Mouse (Mus musculus): ENCODE data around the gene 2510002D24Rik. TPM values are rescaled to one million over a fixed set of nuclear protein-coding genes. Genes with fewer than 3 reads are reported as not detected.
A peak's percentile ranks its signal among the peaks of the same experiment; 100 is the strongest.

2510002D24Rik gene
- polyA plus RNA-seq (2016; fragmentation: Nextera tagmentation; extraction: Ambion mirVana), result 37.3 and 38.9 TPM in 2 replicates

- H3K4me2 ChIP-seq, result peak within 1 kb of the TSS; percentile 72
- H3K27me3 ChIP-seq, result no peaks in the 10 kb centered on the region
- WGBS, result 1% methylated on average over 46 of the region's 46 CpGs
- peak; percentile 97 for ATAC-seq (ENCODE audit: insufficient number of reproducible peaks, insufficient read depth, low FRiP score, low TSS enrichment, low read depth)
- H3K4me1 ChIP-seq (replicated peaks), result peaks cover 5% of the 10 kb centered on the region
- H3K27ac ChIP-seq, result peak within 1 kb of the TSS; percentile 76
- peaks cover 52% of the 10 kb centered on the region for H3K36me3 ChIP-seq
- no peaks in the 10 kb centered on the region for H3K9me3 ChIP-seq
- peak within 1 kb of the TSS; percentile 84 for H3K9ac ChIP-seq (replicated peaks)
- peak within 1 kb of the TSS; percentile 91 for H3K4me3 ChIP-seq (replicated peaks)
These were observed at the start of gene 2510002D24Rik, which contains the start of gene Gm28539 for GRCm38 (mm10) chr16:18836468-18837208. Gene 2510002D24Rik, plus strand, starts transcription at chr16:18836578. Gene Gm28539, plus strand, starts transcription at chr16:18836584.

GRCm38 (mm10) chr16:18786652-18787051 lies 49.7 kb upstream of the 2510002D24Rik start:
- Histone ChIP-seq H3K9ac (replicated peaks) (no peak overlapping the region), H3K4me3 (replicated peaks) (no peak overlapping the region), H3K9me3 (no peaks in the 10 kb centered on the region), H3K36me3 (peaks cover 90% of the 10 kb centered on the region), H3K27me3 (no peaks in the 10 kb centered on the region), H3K4me1 (replicated peaks) (no peaks in the 10 kb centered on the region), H3K27ac (no peak overlapping the region), H3K4me2 (no peak overlapping the region)
- no peak for ATAC-seq (ENCODE audit: insufficient number of reproducible peaks, insufficient read depth, low FRiP score, low TSS enrichment, low read depth)
- WGBS, result 94% methylated on average over 10 of the region's 10 CpGs

- ATAC-seq (ENCODE audit: insufficient number of reproducible peaks, insufficient read depth, low FRiP score, low TSS enrichment, low read depth), result no peak
- Histone ChIP-seq H3K4me3 (replicated peaks) (no peak overlapping the region), H3K27ac (no peak overlapping the region), H3K36me3 (peaks cover 92% of the 10 kb centered on the region), H3K4me1 (replicated peaks) (no peaks in the 10 kb centered on the region), H3K9me3 (no peaks in the 10 kb centered on the region), H3K27me3 (no peaks in the 10 kb centered on the region), H3K9ac (replicated peaks) (no peak overlapping the region), H3K4me2 (no peak overlapping the region)
- 89% methylated on average over 10 of the region's 10 CpGs for WGBS
These were observed 47.6 kb upstream of the 2510002D24Rik start for GRCm38 (mm10) chr16:18788627-18789406.

GRCm38 (mm10) chr16:18795223-18795899 lies 41.0 kb upstream of the 2510002D24Rik start:
- Histone ChIP-seq H3K4me2 (no peak overlapping the region), H3K9ac (replicated peaks) (no peak overlapping the region), H3K27ac (no peak overlapping the region), H3K4me1 (replicated peaks) (no peaks in the 10 kb centered on the region), H3K9me3 (no peaks in the 10 kb centered on the region), H3K36me3 (peaks cover 96% of the 10 kb centered on the region), H3K4me3 (replicated peaks) (no peak overlapping the region), H3K27me3 (no peaks in the 10 kb centered on the region)
- ATAC-seq (ENCODE audit: insufficient number of reproducible peaks, insufficient read depth, low FRiP score, low TSS enrichment, low read depth), result no peak
- 90% methylated on average over 11 of the region's 11 CpGs for WGBS

- 90% methylated on average over 7 of the region's 7 CpGs for WGBS
- H3K9ac ChIP-seq (replicated peaks), result no peak overlapping the region
- no peak overlapping the region for H3K4me3 ChIP-seq (replicated peaks)
- no peak overlapping the region for H3K27ac ChIP-seq
- peaks cover 96% of the 10 kb centered on the region for H3K36me3 ChIP-seq
- no peak for ATAC-seq (ENCODE audit: insufficient number of reproducible peaks, insufficient read depth, low FRiP score, low TSS enrichment, low read depth)
- H3K9me3 ChIP-seq, result no peaks in the 10 kb centered on the region
- no peaks in the 10 kb centered on the region for H3K4me1 ChIP-seq (replicated peaks)
- no peaks in the 10 kb centered on the region for H3K27me3 ChIP-seq
- H3K4me2 ChIP-seq, result no peak overlapping the region
These were observed 39.7 kb upstream of the 2510002D24Rik start for GRCm38 (mm10) chr16:18796645-18797044.

- 85% methylated on average over 5 of the region's 5 CpGs for WGBS
- H3K36me3 ChIP-seq, result peaks cover 85% of the 10 kb centered on the region
These were observed 38.2 kb upstream of the 2510002D24Rik start for GRCm38 (mm10) chr16:18798151-18798550.

GRCm38 (mm10) chr16:18798841-18799240 lies 37.5 kb upstream of the 2510002D24Rik start:
- H3K4me1 ChIP-seq (replicated peaks), result no peaks in the 10 kb centered on the region
- no peak for ATAC-seq (ENCODE audit: insufficient number of reproducible peaks, insufficient read depth, low FRiP score, low TSS enrichment, low read depth)
- H3K9ac ChIP-seq (replicated peaks), result no peak overlapping the region
- 77% methylated on average over 2 of the region's 2 CpGs for WGBS
- no peaks in the 10 kb centered on the region for H3K9me3 ChIP-seq
- no peak overlapping the region for H3K4me2 ChIP-seq
- H3K27ac ChIP-seq, result no peak overlapping the region
- peaks cover 81% of the 10 kb centered on the region for H3K36me3 ChIP-seq
- no peaks in the 10 kb centered on the region for H3K27me3 ChIP-seq
- no peak overlapping the region for H3K4me3 ChIP-seq (replicated peaks)

More at GRCm38 (mm10) chr16:18798151-18798550, 38.2 kb upstream of the 2510002D24Rik start:
- no peak overlapping the region for H3K4me2 ChIP-seq
- H3K27ac ChIP-seq, result no peak overlapping the region
- no peaks in the 10 kb centered on the region for H3K27me3 ChIP-seq
- no peaks in the 10 kb centered on the region for H3K4me1 ChIP-seq (replicated peaks)
- no peak for ATAC-seq (ENCODE audit: insufficient number of reproducible peaks, insufficient read depth, low FRiP score, low TSS enrichment, low read depth)
- H3K4me3 ChIP-seq (replicated peaks), result no peak overlapping the region
- no peaks in the 10 kb centered on the region for H3K9me3 ChIP-seq
- H3K9ac ChIP-seq (replicated peaks), result no peak overlapping the region

GRCm38 (mm10) chr16:18805746-18806145 lies 30.6 kb upstream of the 2510002D24Rik start:
- peaks cover 6% of the 10 kb centered on the region; the same call in 1 of the 2 replicates for H3K4me1 ChIP-seq (replicated peaks)
- H3K9me3 ChIP-seq, result no peaks in the 10 kb centered on the region
- H3K27me3 ChIP-seq, result no peaks in the 10 kb centered on the region
- no peak overlapping the region for H3K4me2 ChIP-seq
- H3K4me3 ChIP-seq (replicated peaks), result no peak overlapping the region
- no peak overlapping the region for H3K9ac ChIP-seq (replicated peaks)
- peaks cover 68% of the 10 kb centered on the region for H3K36me3 ChIP-seq
- WGBS, result 94% methylated on average over 2 of the region's 2 CpGs
- no peak overlapping the region for H3K27ac ChIP-seq
- no peak for ATAC-seq (ENCODE audit: insufficient number of reproducible peaks, insufficient read depth, low FRiP score, low TSS enrichment, low read depth)

- no peak for ATAC-seq (ENCODE audit: insufficient number of reproducible peaks, insufficient read depth, low FRiP score, low TSS enrichment, low read depth)
- peaks cover 20% of the 10 kb centered on the region for H3K4me1 ChIP-seq (replicated peaks)
- H3K9me3 ChIP-seq, result no peaks in the 10 kb centered on the region
- no peak overlapping the region for H3K9ac ChIP-seq (replicated peaks)
- no peak overlapping the region for H3K27ac ChIP-seq
- H3K27me3 ChIP-seq, result no peaks in the 10 kb centered on the region
- WGBS, result 93% methylated on average over 5 of the region's 5 CpGs
- no peak overlapping the region for H3K4me3 ChIP-seq (replicated peaks)
- no peak overlapping the region for H3K4me2 ChIP-seq
- peaks cover 51% of the 10 kb centered on the region for H3K36me3 ChIP-seq
These were observed 27.4 kb upstream of the 2510002D24Rik start for GRCm38 (mm10) chr16:18809001-18809400.

- Histone ChIP-seq H3K9ac (replicated peaks) (peak overlapping the region; percentile 61), H3K36me3 (peaks cover 52% of the 10 kb centered on the region), H3K4me3 (replicated peaks) (peak overlapping the region; percentile 78), H3K27me3 (no peaks in the 10 kb centered on the region), H3K4me2 (peak overlapping the region; percentile 81), H3K9me3 (no peaks in the 10 kb centered on the region), H3K27ac (peak overlapping the region; percentile 82; the same call in 1 of the 2 replicates), H3K4me1 (replicated peaks) (peaks cover 20% of the 10 kb centered on the region)
- 8% methylated on average over 5 of the region's 5 CpGs for WGBS
- peak; percentile 20 for ATAC-seq (ENCODE audit: insufficient number of reproducible peaks, insufficient read depth, low FRiP score, low TSS enrichment, low read depth)
These were observed 25.3 kb upstream of the 2510002D24Rik start for GRCm38 (mm10) chr16:18811032-18811431.

Measured in limb, embryonic 12.5 days (tissue).